Mouse (Mus musculus): ENCODE measurements at regions not wholly inside any gene's neighbourhood (a gene's known extent, or its start where the extent isn't known, plus 50 kb on each side); places are given as distances from the start of the nearest gene placed in this dataset.
A peak's percentile ranks its signal among the peaks of the same experiment; 100 is the strongest.

GRCm38 (mm10) chr16:8351424-8351823, 73.5 kb downstream of the Tmem114 start:
- DNase-seq (ENCODE audit: low spot score) = no peak

GRCm38 (mm10) chr16:8349148-8349547, 75.8 kb downstream of the Tmem114 start:
- DNase-seq (ENCODE audit: low spot score) = no peak

GRCm38 (mm10) chr16:8348645-8349044, 76.3 kb downstream of the Tmem114 start:
- no peak for DNase-seq (ENCODE audit: low spot score)

GRCm38 (mm10) chr16:8345216-8345615, 79.7 kb downstream of the Tmem114 start:
- no peak for DNase-seq (ENCODE audit: low spot score)

GRCm38 (mm10) chr16:8333081-8333710, 91.7 kb downstream of the Tmem114 start:
- peak; percentile 22 for DNase-seq (ENCODE audit: low spot score)

GRCm38 (mm10) chr16:8311996-8312395, 112.9 kb downstream of the Tmem114 start:
- DNase-seq (ENCODE audit: low spot score) = no peak

GRCm38 (mm10) chr16:8306389-8306788, 118.5 kb downstream of the Tmem114 start:
- DNase-seq (ENCODE audit: low spot score) = no peak
